Mouse (Mus musculus): ENCODE results near the gene Brd2. TPM values are rescaled to one million over a fixed set of nuclear protein-coding genes. Genes with fewer than 3 reads are reported as not detected.
A peak's percentile ranks its signal among the peaks of the same experiment; 100 is the strongest.

Brd2 gene
- total RNA-seq, 2 experiments from 2014 or later: 70.3 to 88.9 TPM

DNA sequence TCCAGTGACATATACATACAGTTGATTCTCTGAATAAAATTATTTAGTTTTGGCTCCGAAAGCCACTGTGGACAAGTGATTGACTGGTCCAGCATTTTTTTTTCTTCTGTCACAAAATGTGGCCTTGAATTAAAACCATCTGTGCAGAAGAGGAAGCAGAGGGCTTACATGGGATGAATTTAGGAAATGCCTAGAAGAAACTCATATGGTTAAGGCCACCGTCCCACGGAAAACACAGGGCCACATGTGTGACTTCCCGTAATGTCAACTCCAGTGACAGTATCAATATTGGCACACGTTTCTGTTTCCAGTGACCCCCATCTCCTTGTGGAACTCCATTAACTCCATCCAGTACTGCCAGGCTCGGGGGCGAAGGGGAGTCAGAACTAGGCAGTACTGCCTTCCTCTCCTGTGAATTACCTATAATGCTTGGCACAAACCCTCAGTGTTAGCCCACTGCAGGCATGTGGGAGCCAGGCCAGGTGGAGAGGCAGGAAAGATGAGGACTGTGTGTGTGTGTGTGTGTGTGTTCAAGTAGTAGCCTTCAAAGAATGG, 20.1 kb upstream of the Brd2 start:
- intact Hi-C loops (cut with DNase I): no loop called here
- Histone ChIP-seq H3K27ac (peak overlapping the region; percentile 38), H3K4me3 (no peak overlapping the region)
- no peak for DNase-seq
- TF ChIP-seq CTCF (IDR thresholded peaks at IDR 0.05): no peak

DNA sequence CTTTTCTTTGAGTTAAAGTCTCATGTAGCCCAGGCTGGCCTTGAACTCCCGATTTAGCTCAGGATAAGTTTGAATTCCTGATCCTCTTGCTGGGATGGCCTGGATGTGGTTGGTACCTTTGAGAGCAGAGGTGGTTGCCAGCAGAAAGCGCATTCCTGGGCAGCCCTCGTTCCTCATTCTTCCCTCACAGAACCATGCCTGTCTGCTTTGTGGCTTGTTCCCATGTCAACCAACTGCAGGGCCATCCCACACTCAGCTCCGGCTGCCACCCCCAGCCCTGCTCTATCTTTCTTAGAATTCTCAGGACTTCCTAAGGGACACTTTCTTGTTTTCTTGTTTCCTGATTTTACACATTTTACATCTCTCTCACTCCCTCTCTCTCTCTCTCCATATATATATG, 19.0 kb upstream of the Brd2 start:
- TF ChIP-seq CTCF (IDR thresholded peaks at IDR 0.05): no peak
- DNase-seq: no peak
- H3K27ac ChIP-seq: no peak overlapping the region
- H3K4me3 ChIP-seq: no peak overlapping the region
- intact Hi-C loops (cut with DNase I): no loop called here

DNA sequence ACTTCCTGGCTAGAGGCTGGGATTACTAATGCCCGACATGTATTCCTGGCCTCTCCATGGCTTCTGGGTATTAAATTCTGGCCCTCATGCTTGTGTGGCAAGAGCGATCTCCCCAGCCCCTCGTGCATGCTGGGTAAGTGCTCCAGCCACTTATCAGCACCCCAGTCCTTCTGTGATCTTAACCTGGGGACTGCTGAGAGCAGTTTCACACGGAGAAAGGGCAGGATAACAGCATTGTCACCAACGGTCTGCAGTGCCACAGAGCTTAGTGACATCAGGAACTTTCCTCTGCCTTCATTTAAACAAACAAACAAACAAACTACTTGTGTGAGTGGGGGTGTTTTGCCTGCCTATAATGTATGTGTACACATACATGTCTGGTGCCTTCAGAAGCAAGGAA, 17.8 kb upstream of the Brd2 start:
- DNase-seq: no peak
- no peak for TF ChIP-seq CTCF (IDR thresholded peaks at IDR 0.05)
- Histone ChIP-seq H3K4me3 (no peak overlapping the region), H3K27ac (no peak overlapping the region)
- intact Hi-C loops (cut with DNase I): no loop called here

DNA sequence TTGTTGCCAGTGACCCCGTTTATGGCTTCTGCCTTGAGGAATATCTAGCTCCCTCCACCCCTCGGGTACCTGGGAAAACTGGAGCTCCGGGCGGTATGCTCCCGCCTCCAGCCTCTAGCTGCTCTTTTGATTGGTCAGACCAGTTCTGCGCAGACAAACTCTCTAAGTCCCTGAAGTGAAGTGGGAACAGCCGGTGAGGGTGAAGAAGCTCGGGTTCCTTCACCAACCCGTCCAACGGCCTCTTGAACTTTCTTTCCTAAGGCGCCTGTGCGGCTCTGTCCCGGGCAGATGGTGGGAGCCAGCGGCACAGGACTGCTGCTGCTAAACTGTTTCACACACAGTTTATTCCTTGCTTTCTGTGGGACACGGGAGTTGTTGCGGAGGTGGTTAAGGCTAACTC, 17.0 kb upstream of the Brd2 start:
- peak; percentile 65 for DNase-seq

DNA sequence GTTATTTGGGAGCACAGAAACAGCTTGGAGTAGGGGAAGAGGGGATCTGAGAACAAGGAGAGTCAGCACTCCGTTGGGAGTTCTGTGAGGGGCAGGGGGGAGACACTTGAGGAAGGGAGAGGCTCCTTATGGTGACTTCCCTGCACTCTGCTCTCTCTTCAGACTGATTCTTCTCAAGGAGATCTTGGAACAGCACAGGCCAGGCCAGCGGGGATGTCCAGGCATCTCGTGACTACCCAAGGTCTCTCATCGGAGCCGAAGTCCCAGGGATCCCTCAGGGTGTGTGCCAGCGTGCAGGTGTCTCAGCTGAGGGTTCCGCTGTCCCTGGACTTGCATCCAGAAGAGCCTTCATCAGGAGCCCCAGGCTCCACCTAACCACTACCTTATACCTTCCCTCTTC, 16.2 kb upstream of the Brd2 start:
- TF ChIP-seq CTCF (IDR thresholded peaks at IDR 0.05): no peak
- intact Hi-C loops (cut with DNase I): no loop called here

More for the DNA sequence above, 17.0 kb upstream of the Brd2 start:
- Histone ChIP-seq H3K4me3 (peak overlapping the region; percentile 61), H3K27ac (peak overlapping the region; percentile 52)
- no peak for TF ChIP-seq CTCF (IDR thresholded peaks at IDR 0.05)
- intact Hi-C loops (cut with DNase I): no loop called here

DNA sequence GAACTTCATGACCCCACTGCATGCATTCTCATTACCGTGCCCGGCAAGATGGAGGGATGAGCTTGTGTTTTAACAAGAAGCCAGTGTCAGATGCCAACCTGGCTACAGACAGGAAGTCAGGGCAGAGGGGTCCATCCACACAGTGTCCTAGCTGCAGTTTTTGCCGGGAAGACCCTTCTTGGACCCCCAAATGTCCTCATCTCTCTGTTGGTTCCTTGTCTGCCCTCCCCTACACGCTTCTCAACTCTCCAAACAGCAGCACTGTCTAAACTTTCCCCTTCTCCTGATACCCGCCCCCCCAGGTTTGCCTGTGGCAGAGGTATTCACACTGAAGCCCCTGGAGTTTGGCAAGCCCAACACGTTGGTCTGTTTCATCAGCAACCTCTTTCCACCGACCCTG, 15.2 kb upstream of the Brd2 start:
- DNase-seq: no peak
- Histone ChIP-seq H3K4me3 (no peak overlapping the region), H3K27ac (no peak overlapping the region)
- intact Hi-C loops (cut with DNase I): no loop called here
- TF ChIP-seq CTCF (IDR thresholded peaks at IDR 0.05): no peak

More for the DNA sequence above, 16.2 kb upstream of the Brd2 start:
- no peak for DNase-seq
- no peak overlapping the region for H3K4me3 ChIP-seq
- no peak overlapping the region; the same call in 1 of the 2 replicates for H3K27ac ChIP-seq

DNA sequence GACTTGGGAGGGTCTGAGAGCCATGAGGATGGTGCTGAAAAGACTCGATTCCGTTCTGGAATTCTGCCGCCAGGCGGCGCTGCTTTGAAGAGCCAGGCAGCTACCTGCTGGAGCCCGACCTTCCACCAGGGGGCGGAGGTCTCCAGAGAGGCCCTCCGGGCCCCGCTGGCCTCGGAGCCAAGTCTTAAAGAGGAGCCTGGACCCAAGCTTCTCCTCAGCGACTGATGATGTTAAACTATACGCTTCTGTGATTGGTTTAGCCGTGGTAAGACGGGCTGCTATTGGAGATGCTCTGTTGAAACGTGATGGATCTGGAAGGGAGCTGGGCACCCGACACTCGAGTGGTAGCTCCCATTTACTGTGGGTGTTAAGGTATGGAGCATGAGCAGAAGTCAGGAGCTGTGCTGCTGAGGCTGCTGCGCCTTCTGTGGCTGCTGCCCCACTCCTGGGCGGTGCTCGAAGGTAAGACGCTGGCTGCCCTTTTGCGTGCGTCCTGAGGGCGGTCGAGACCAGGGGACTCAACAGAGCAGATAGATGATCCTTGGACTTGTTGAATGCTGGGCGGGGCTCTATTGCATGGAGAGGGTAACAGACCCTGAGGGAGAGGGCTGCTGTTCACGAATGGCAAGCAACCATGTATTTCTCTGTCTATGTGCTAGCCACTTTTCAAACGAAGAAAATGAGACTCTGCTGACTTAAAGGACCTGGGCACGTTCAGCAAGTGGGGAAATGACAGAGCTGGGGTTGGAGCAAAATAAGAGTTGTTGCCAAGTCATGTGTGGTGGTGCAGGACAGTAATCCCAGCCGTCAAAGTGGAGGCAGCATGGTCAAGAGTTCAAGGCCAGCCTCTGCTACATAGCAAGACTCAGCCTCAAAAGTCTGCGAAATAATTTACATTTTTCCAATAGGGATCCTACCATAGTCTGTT, 13.1 kb upstream of the Brd2 start:
- TF ChIP-seq CTCF (IDR thresholded peaks at IDR 0.05): no peak
- intact Hi-C loops (cut with DNase I): loop anchor here (2.0 kb wide), 1 partner anchor 33 kb away; no protein-coding TSS in a partner anchor
- peak; percentile 98 for DNase-seq
- H3K4me3 ChIP-seq: peak overlapping the region; percentile 74
- peak overlapping the region; percentile 44 for H3K27ac ChIP-seq

DNA sequence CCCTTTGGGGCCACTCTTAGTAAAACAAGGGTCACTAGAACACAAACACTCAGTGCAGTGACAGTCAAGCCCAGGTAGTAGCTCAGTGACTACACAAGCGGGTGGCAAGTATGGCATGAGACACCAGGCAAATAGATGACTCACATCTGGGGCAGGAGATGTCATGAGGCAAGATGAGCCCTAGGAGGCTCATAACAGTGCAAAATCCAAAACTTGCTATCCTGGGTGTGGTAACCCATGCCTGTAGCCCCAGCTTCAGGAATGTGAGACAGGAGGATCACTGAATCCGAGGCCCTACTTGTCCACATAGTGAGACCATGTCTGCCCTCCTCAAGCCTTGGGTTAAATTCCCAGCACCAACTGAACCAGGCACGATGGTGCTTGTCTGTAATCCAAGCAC, 12.0 kb upstream of the Brd2 start:
- no peak for DNase-seq
- Histone ChIP-seq H3K27ac (no peak overlapping the region), H3K4me3 (no peak overlapping the region)
- TF ChIP-seq CTCF (IDR thresholded peaks at IDR 0.05): no peak
- intact Hi-C loops (cut with DNase I): loop anchor here (2.0 kb wide), 1 partner anchor 34 kb away; no protein-coding TSS in a partner anchor

DNA sequence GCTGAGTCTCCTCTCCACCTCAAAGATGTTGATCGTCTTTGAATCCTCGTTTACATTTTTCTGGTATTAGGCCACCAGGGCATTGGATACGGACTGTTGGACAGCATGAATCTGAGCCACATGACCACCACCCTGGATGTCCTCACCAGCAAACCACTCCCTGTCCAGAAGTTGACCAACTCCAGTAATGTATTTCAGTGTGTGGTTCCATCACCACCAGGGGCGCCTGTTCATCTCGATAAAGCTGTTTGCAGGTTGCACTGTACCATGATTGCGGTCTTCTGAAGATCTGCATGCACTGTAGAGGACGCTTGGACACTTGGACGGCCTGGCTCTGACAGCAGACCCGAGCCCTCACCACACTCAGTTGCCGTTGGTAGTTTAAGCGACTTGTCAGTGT, 10.9 kb upstream of the Brd2 start:
- no peak overlapping the region for H3K4me3 ChIP-seq
- TF ChIP-seq CTCF (IDR thresholded peaks at IDR 0.05): peak; percentile 18; the same call in 1 of the 2 replicates
- intact Hi-C loops (cut with DNase I): loop anchor here (2.0 kb wide), 1 partner anchor 30 kb away; no protein-coding TSS in a partner anchor
- H3K27ac ChIP-seq: no peak overlapping the region
- no peak for DNase-seq

DNA sequence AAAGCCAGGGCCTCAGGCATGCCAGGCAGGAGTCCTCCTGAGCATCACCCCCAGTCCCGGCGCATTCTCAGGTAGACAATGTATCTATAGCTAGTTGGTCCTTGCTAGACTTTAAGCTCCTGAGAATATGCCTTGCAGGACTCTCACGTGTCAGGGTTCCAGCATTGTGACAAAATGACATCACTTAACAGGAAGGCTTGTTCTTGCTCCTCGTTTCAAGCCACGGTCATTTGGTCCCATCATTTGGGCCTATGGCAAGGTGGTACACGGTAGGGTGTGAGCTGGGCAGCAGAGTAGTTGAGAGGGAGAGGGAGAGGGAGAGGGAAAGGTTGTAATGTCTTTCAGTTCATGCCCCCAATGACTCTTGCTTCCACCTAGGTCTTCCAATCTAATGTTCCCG, 9.5 kb upstream of the Brd2 start:
- H3K27ac ChIP-seq: no peak overlapping the region
- intact Hi-C loops (cut with DNase I): loop anchor here (2.0 kb wide), 1 partner anchor 29 kb away; no protein-coding TSS in a partner anchor
- DNase-seq: no peak
- no peak overlapping the region for H3K4me3 ChIP-seq
- TF ChIP-seq CTCF (IDR thresholded peaks at IDR 0.05): no peak

DNA sequence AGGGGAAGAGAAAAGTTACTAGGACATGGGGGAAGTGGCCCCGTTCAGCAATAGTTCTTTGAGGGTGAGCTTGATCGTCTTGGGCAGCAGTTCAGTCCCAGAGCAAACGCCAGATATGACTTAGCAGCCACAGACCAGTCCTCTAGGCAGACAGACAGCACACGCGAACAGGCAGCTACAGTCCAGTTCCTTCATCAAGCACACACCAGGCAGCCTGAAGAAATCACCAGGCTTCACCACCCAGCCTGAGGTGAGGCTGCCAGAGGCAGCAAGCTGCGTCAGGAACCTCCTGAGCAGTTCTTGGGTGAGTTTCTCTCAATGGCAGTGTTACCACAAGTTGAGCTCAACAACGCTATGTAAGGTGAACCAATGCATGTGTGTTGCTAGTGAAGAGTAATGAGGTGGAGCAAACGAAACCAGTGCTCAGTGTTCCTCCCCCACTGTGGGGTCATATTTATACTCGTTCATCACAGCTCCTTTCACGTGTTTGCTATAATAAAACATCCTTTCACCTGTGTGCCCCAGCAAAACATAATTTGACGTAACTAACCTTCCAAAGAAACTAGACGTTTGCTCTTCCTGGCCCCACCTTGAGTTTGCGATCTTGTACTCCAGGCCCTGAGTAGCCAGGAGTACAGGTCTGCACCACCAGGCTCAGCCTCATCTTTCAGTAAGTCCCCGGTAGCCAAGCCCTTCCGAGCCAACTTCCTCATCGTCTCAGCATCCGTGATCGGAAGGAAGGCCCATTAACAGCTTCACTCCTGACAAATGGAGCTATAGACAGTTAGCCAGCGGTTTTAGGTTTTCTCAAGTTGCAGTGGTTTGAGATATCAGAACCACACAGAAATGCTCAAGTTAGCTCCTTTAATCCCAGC, 7.9 kb upstream of the Brd2 start:
- no peak overlapping the region for H3K27ac ChIP-seq
- intact Hi-C loops (cut with DNase I): no loop called here
- no peak overlapping the region for H3K4me3 ChIP-seq
- no peak for DNase-seq
- TF ChIP-seq CTCF (IDR thresholded peaks at IDR 0.05): no peak

DNA sequence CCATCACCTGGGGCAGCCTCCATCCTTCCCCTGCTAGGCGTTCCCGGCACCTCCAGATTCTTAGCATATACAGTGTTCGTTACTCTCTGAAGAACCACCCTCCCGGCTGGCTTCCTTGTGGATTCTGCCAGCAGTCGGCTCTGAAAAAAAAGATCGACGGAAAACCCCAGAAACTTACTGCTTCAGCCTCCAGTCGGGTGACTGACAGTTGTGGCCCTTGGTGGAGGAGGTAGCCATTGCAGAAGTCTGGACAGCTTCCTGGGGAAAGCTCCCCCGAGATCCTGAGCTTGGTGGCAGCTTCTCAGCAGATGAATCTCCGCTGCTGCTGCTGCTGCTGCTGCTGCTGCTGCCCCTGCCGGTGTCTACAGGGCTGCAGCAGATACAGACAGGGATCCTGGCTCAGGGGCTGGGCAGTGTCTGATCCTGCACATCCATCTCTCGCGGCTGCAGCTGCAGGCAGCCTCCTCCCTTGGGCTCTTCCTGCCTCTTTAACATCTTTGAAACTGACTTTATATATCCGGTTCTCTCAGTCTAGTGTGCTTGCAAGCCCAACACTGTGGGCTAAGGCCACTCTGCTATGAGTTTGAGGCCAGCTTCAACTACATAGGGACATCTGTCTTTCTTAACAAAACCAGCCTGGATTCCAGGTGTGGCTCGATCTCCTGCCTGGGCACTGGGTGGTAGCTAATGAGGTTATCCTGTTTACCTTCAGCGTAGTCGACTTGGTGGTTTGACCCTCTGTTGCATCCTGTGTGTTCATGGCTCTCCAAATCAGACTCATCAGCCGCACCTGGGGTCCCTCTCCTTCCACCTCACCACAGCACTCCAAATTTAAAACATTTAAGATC, 6.7 kb upstream of the Brd2 start:
- H3K27ac ChIP-seq: no peak overlapping the region
- intact Hi-C loops (cut with DNase I): no loop called here

More for the DNA sequence above, 6.7 kb upstream of the Brd2 start:
- no peak overlapping the region for H3K4me3 ChIP-seq
- no peak for TF ChIP-seq CTCF (IDR thresholded peaks at IDR 0.05)
- DNase-seq: no peak

Data from gastrocnemius, adult 2 months (tissue).